In genomic region chr12:114612108-114612507, GRCm38 (mm10) we compare ENCODE assay signal across 20 mouse cellular contexts.
DNase-seq lines count a peak whose midpoint lies in the region; ATAC-seq lines count a peak whose summit lies in the region.
"Had no signal": no experiment of that assay in that cellular context is flagged by ENCODE, and none has a peak within 500 bp of the region (broad histone marks: within the 10 kb centered on the region; RNA-seq: fewer than 3 reads in every experiment).

No protein-coding gene starts in this region.

- intact Hi-C loops in gastrocnemius, postnatal 14 days (cut with DNase I; ENCODE audit: low total_unique reads): no loop called here

- ATAC-seq in megakaryocyte, adult 5-6 weeks (ENCODE audit: poor library complexity, severe bottlenecking): peak; percentile 62
- ATAC-seq: hindbrain, postnatal 0 days had no signal

- DNase-seq in 416B (ENCODE audit: low read depth): peak; percentile 89
- DNase-seq in T-cell, adult 2 months (ENCODE audit: low spot score): peak; percentile 61
- peak; percentile 73 for DNase-seq in thymus, postnatal 0 days (ENCODE audit: low spot score)
- DNase-seq in gastrocnemius, postnatal 14 days: no peak
- DNase-seq in adrenal gland, postnatal 10 days: no peak
- DNase-seq in ovary, postnatal 36 days (ENCODE audit: low spot score): no peak
- DNase-seq in urinary bladder, postnatal 25 days (ENCODE audit: low spot score): no peak
- DNase-seq: adrenal gland, postnatal 25 days; B cell, adult 2 months; cerebellum, adult 11-12 months; cerebellum, postnatal 14 days; embryo, embryonic 11 days; heart, adult 18-20 months; heart, postnatal 4 days; kidney, adult 8-10 months; kidney, postnatal 4 days; midbrain, embryonic 14.5 days; retina, postnatal 1 day had no signal

Comparison
In these comparisons a context has a peak if more than half of its experiments do, and no peak if none do; other contexts are left out.
1. DNase-seq: peak in 416B (single experiment), T-cell, adult 2 months (single experiment) and thymus, postnatal 0 days (single experiment); none in gastrocnemius, postnatal 14 days (single experiment), adrenal gland, postnatal 10 days (single experiment), ovary, postnatal 36 days (single experiment) and urinary bladder, postnatal 25 days (single experiment).